Mouse (Mus musculus) ES-Bruce4 (cell line): ENCODE results near the gene Arhgef17. TPM values are rescaled to one million over a fixed set of nuclear protein-coding genes. Genes with fewer than 3 reads are reported as not detected.

Experiments
- H3K27ac ChIP-seq: 2 replicates; pipeline ENCODE4 v1.5.1; 2012; ENCODE audit warnings: low read length, inconsistent platforms; ENCODE audit not compliant: insufficient read depth
- H3K27me3 ChIP-seq: 2 replicates; pipeline ENCODE4 v1.6.1; 2012; ENCODE audit warnings: mild to moderate bottlenecking, low read length, inconsistent platforms; ENCODE audit not compliant: control insufficient read depth, poor library complexity, insufficient read depth, severe bottlenecking
- H3K36me3 ChIP-seq: 2 replicates; pipeline ENCODE4 v1.6.1; 2012; ENCODE audit warnings: inconsistent platforms, mild to moderate bottlenecking, low read length, moderate library complexity; ENCODE audit not compliant: control insufficient read depth, poor library complexity, insufficient read depth, severe bottlenecking
- H3K4me1 ChIP-seq: one replicate; pipeline ENCODE4 v1.8.1; 2011; ENCODE audit warnings: low read length; ENCODE audit not compliant: control insufficient read depth, insufficient read depth
- H3K4me3 ChIP-seq: 2 replicates; pipeline ENCODE4 v1.5.1; 2011; ENCODE audit warnings: low read depth, mild to moderate bottlenecking, low read length
- H3K9ac ChIP-seq: 2 replicates; pipeline ENCODE4 v1.6.1; 2012; ENCODE audit warnings: low read depth, mild to moderate bottlenecking, inconsistent platforms; ENCODE audit not compliant: poor library complexity, severe bottlenecking
- H3K9me3 ChIP-seq: replicated peaks from 2 replicates; pipeline ENCODE4 v1.6.1; 2012; ENCODE audit warnings: mild to moderate bottlenecking, low read length, inconsistent platforms; ENCODE audit not compliant: control insufficient read depth, poor library complexity, insufficient read depth, severe bottlenecking
- CTCF ChIP-seq: IDR thresholded peaks from one replicate; pipeline ENCODE4 v1.8.1; 2011; ENCODE audit warnings: low read depth, low read length
- EP300 ChIP-seq: IDR thresholded peaks from 2 replicates; pipeline ENCODE4 v1.6.1; 2011; ENCODE audit warnings: low read depth, low read length; ENCODE audit not compliant: insufficient read depth
- POLR2A ChIP-seq: IDR thresholded peaks from one replicate; pipeline ENCODE4 v1.8.1; 2011; ENCODE audit warnings: low read length; ENCODE audit not compliant: insufficient read depth
- polyA plus RNA-seq: library from polyadenylated mRNA; stranded (reverse); fragments of >200 nt; gene quantifications from 2 replicates; pipeline ENCODE4 v1.2.4, GENCODE M21; 2011; ENCODE audit warnings: low read depth; ENCODE audit not compliant: missing spikeins, insufficient read depth, insufficient read length

The Arhgef17 gene
- polyA plus RNA-seq, 1 experiment, result 21.0 TPM

DNA sequence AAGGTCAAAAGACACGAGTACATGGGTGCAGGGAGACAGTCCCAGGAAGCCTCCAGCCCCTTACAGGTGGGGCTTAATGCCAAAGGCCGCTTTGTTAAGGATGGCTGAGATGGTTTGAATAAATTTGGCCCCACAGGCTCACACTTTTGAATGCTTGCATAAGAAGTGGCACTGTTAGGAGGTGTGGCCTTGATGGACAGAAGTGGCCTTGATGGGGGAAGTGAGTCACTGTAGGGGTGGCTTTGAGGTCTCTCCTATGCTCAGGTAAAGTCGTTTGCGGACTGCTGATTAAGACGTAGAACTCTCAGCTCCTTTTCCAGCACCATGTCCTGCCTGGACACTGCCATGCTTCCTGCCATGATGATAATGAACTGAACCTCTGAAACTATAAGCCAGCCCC, 34.1 kb downstream of the Arhgef17 start:
- Histone ChIP-seq H3K9ac (no peak overlapping the region), H3K4me1 (no peaks in the 10 kb centered on the region), H3K36me3 (no peaks in the 10 kb centered on the region), H3K4me3 (no peak overlapping the region), H3K27ac (no peak overlapping the region), H3K27me3 (no peaks in the 10 kb centered on the region), H3K9me3 (no peaks in the 10 kb centered on the region)
- TF ChIP-seq EP300, result no peak
- TF ChIP-seq POLR2A, result no peak

DNA sequence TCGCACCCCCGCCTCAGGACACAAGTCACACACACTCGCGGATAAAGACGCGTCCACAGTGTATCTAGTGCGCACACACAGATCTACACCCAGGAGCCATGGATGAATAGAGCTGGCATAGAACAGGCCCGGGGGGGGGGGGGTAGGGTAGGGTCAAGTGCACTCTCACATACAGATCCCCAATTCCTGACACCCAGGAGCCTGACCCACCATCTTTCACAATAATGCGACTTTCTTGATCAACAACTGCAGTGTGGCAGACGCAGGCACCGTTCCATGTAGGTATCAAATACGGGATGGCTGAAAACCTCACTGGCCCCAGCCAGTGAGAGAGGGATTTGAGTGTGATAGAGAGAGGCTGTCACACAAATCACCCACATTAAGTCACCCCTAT, 37.1 kb downstream of the Arhgef17 start:
- TF ChIP-seq POLR2A (no peak), EP300 (no peak), CTCF (no peak)
- no peaks in the 10 kb centered on the region for H3K9me3 ChIP-seq
- H3K4me3 ChIP-seq, result peak overlapping the region; percentile 68
- no peaks in the 10 kb centered on the region for H3K27me3 ChIP-seq
- H3K36me3 ChIP-seq, result no peaks in the 10 kb centered on the region
- peak overlapping the region; percentile 79 for H3K9ac ChIP-seq
- H3K4me1 ChIP-seq, result no peaks in the 10 kb centered on the region
- no peak overlapping the region for H3K27ac ChIP-seq

DNA sequence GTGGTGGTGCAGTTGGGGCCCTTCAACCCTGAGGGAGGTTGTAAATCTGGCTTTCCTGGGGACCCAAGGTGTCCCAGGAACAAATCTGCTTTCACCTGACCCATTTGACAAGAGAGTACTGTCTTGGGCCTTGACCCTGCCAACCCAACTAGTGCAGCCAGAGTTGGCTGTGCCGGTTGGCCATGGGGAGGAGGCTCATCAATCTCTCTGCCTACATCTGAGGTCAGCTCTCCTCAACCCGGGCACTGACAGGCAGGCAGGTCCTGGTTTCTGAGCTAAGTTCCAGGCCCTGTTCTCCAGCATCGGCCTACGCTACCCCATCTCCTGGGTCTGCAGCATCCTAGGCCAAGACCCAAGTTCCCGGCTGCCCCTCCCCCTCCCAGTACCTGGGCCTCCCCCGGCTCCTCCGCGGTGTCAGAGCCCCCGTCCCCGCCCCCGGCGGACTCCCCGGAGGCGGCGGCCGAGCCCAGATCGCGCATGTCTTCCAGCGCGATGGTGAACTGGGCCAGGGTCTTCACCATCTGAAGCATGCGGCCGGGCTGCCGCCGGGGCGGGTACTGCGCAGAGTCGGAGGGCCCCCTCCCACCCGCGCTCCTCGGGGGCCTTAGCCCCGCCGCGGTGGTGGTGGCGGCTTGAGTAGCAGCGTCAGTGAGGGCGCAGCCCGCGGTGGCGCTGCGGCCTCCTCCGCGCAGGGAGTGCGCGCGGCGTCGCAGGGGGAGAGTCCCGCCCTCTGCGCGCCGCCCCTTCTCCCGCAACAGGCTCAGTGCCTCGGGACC, 37.7 kb downstream of the Arhgef17 start:
- H3K4me1 ChIP-seq, result no peaks in the 10 kb centered on the region
- peak overlapping the region; percentile 79 for H3K9ac ChIP-seq
- no peaks in the 10 kb centered on the region for H3K27me3 ChIP-seq
- H3K27ac ChIP-seq, result no peak overlapping the region
- no peaks in the 10 kb centered on the region for H3K36me3 ChIP-seq
- peak overlapping the region; percentile 68 for H3K4me3 ChIP-seq
- TF ChIP-seq CTCF, result no peak
- no peak for TF ChIP-seq POLR2A
- TF ChIP-seq EP300, result no peak
- H3K9me3 ChIP-seq, result no peaks in the 10 kb centered on the region

DNA sequence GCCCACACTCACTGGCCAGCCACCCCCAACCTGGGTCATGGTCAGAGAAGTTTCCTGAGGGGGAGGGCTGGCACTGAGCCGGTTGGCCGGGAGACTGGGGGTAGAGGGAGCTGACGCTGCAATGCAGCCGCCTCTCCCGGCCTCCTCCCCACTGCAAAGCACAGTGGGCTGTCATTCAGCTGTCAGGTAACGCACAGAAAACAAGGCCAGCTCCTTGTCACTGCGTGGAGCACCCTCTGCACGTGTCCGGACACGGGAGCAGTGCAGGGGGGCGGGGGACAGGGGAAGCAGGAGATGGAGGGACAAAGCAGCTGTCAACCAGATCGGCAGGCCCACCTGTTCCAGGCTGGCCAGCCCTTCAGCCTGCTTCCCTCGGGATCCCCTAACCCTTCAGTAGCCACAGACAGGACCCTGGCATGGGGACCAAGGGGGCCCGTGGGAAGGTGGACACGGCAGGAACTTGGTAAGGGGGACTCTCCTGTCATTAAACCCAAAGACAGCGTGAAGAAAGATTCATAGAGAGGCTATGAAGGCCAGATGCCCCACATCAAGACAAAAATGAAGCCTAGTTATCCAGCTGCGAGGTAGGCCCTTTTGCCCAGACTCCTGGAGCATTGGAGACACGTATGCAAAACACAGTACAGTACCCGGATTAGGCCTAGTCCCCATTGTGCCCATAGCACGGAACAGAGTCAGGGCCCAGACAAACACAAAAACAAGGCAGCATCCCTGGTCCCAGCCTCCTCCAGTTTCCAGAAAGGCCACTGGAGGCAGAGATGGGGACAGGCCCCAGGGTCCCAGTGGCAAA, 38.5 kb downstream of the Arhgef17 start:
- H3K9me3 ChIP-seq, result no peaks in the 10 kb centered on the region
- no peak overlapping the region for H3K4me3 ChIP-seq
- no peak overlapping the region for H3K27ac ChIP-seq
- TF ChIP-seq EP300 (no peak), CTCF (no peak), POLR2A (no peak)
- no peaks in the 10 kb centered on the region for H3K4me1 ChIP-seq
- no peak overlapping the region for H3K9ac ChIP-seq
- H3K36me3 ChIP-seq, result no peaks in the 10 kb centered on the region
- no peaks in the 10 kb centered on the region for H3K27me3 ChIP-seq

DNA sequence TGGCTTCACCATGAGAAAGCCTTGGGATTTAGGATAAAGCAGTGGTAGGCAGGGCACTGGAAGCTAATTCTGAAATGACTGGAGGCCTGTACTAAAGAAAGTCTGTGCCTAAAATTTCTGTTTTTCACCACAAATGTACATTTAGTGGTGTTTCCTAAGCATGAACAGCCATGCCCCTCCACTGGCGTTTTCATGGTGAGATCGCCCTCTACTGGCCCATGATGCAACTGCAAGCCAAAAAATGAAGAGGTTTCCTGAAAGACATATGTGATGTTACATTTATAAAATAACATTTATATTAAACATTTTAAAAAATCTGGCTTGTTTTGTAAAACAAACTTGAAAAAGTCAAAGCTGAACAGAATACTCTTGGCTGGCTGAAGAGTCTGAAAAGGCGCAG, 45.4 kb downstream of the Arhgef17 start:
- no peak for TF ChIP-seq EP300
- peak; percentile 81 for TF ChIP-seq CTCF
- no peak for TF ChIP-seq POLR2A
- Histone ChIP-seq H3K4me1 (no peaks in the 10 kb centered on the region), H3K36me3 (no peaks in the 10 kb centered on the region), H3K27me3 (no peaks in the 10 kb centered on the region), H3K27ac (no peak overlapping the region), H3K9me3 (no peaks in the 10 kb centered on the region), H3K4me3 (no peak overlapping the region), H3K9ac (no peak overlapping the region)

DNA sequence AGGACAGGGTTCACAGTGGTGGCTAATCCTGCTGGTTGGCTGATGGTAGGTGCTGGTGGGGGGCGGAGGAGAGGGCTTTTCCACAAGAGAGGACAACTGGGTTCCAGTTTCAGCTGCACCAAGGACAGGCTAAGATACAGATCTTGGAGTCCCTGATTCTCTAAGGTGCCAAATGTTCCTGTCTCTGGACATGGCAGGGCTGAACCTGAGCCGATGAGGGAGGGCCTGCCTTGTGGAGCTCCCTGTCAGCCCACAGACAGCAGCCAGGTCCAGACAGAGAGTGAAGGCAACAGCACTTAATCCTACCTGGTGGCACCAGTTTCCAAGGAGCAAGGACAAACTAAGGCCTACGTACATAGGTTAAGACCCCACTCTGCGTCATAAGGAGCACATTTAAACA, 47.4 kb downstream of the Arhgef17 start:
- H3K27ac ChIP-seq, result no peak overlapping the region
- no peaks in the 10 kb centered on the region for H3K36me3 ChIP-seq
- no peak for TF ChIP-seq EP300
- no peak for TF ChIP-seq CTCF
- no peak for TF ChIP-seq POLR2A
- no peaks in the 10 kb centered on the region for H3K9me3 ChIP-seq
- no peak overlapping the region for H3K4me3 ChIP-seq
- no peaks in the 10 kb centered on the region for H3K27me3 ChIP-seq
- H3K9ac ChIP-seq, result no peak overlapping the region
- no peaks in the 10 kb centered on the region for H3K4me1 ChIP-seq
